Mouse (Mus musculus) 416B (cell line): ENCODE measurements around the gene Thoc5.

Experiments
- DNase-seq: peaks from one replicate; pipeline ENCODE4 v3.0.0; 2011; ENCODE audit warnings: low read depth

The Thoc5 gene

DNA sequence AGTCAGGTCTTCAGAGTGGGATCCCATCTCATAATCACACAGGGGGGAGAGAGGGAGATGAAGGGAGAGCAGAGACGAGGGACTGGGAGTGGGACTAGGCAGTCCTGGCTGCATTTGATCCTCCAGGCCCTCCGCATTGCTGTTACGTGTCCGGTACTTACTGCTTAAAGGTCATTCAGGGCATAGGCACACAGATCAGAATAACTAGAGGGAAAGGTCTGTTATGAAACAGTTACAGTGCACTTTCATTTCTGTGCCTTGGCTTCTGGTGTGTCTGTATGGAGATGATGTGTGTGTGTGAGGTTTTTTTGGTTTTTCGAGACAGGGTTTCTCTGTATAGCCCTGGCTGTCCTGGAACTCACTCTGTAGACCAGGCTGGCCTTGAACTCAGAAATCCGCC is 11.1 kb downstream of the Thoc5 start:
- no peak for DNase-seq

DNA sequence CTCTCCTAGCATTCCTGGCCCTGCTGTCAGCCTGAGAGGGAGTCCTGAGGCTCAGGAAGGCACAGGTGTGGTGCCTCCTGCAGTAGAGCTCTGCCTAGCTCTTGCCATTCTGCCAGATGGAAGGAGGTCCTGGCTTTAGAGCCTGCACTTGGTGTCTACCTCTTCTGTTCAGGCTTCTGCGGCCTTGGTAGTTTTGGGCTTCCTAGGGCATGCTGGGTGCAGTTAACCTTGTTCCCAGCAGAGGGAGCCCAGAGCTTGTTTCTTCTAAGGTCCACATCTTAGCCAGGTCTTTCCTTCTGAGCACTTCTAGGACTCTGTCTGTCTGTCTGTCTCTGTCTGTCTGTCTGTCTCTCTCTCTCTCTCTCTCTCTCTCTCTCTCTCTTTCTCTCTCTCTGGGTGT is 20.9 kb downstream of the Thoc5 start:
- DNase-seq: peak; percentile 79

DNA sequence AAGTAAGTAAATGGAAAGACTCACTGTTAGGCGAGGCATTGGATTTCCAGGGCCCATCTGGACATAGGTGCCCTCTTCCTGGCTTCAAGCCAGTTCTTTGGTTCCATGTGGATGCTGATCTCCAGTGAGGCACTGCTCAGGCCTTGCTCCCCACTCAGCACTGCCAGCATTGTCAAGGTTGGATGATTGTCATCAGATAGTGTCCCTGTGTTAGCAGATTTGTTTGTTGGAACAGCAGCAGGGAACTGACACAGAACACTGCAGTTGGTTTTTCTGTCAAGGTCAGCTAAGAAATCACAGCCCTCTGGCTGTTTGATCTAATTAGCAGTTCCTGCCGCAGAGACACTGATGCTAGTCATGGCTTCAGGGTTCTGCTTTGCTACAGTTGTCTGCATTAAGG is 26.2 kb downstream of the Thoc5 start:
- no peak for DNase-seq

DNA sequence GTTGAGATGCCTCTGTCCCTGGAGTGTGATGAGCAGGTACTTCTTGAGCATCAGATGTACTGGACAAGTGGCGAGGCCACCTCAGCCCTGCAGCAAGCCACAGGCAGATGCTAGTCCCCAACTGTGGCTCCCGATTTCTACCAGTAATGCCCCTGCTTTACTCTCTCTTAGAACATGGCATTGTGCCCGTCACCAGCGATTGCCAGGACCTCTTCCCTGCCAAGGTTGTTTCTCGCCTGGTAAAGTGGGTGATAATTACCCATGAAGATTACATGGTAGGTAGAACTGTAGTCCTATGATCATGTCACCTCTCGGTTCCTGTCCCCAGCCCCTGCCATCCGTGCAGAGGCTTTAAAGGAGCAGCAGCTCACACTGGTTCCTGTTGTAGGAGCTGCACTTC is 26.6 kb downstream of the Thoc5 start:
- no peak for DNase-seq

DNA sequence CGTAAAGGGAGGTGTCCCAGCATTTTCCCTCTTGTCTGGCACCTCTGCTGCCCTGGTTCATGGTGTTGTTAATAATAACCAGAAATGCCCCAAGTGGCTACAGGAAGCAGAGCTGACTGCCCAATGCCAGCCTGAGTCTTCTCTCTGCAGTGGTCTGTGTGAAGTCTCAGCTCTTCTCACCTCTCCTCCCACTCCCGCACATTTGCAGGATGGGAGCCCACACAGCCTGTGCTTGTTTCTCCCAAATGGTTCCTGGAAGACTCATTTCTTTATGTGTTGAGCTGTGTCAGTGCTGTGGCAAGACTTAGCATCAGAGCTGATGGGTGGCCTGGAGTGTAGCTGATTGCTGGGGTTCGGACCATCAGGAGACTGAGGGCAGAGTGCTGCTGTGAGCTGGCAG is 32.1 kb downstream of the Thoc5 start:
- no peak for DNase-seq

DNA sequence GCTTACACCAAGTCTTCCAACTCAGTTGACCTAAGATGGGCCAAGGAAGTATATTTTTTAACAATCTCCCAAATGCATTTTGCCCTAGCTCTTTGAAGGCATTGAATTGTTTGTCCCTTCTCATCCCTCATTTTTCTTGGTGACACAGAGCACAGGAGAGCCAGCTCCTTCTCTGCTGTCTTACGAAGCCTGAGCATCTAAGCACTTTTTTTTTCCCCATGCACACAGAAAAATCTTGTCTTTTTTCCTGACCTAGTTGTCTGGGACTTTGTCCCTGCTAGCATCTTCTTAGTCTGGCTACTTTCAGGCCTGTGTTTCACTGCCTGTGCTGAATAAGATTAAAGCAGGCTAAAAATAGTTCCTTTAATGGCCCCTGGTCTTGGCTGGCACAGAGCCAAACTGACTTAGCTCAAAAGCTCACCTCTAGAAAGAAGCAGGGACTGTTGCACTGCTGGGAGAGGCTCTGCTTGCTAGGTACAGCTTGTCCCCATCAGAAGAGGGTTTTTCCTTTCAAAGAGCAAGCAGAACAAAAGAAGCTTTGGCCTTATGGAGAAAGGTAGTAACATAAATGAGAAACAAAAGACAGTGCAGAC is 36.0 kb downstream of the Thoc5 start:
- peak; percentile 10 for DNase-seq

DNA sequence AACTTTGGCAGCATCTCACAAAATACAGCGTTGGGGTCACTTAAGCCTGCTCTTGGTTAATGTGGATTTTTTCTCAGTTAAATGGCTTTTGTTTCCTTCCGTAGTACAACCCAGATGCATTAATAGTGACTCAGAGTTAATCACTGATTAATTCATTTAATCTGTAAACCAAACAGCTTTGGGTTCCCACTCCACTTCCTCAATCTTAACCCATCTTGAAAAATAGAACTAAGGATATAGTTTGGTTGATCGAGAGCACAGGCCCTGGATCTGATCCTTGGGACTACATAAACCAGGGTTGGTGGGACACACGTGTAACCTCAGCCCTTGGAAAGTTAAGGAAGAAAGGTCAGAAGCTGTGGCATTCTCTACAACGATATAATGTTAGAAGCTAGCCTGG is 41.1 kb downstream of the Thoc5 start:
- DNase-seq: peak; percentile 24

DNA sequence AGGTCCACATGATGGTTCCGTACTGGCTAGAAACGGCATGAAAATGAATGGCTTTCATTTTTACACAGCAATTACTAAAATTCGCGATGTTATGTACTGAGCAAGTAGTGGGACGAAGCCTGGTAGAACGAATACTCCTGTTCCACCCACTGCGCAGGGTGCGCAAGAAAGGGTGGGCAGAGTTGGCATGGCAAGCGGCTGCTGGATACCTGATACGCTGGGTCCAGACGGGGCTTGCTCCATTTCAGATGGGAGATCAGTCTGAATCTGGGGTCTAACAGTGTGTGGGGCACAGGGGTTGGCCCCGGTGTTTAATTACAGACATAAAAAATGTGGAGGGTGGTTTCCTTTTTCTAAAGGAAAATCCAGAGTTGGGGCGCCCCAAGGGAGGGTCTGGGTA is 51.4 kb downstream of the Thoc5 start:
- no peak for DNase-seq

DNA sequence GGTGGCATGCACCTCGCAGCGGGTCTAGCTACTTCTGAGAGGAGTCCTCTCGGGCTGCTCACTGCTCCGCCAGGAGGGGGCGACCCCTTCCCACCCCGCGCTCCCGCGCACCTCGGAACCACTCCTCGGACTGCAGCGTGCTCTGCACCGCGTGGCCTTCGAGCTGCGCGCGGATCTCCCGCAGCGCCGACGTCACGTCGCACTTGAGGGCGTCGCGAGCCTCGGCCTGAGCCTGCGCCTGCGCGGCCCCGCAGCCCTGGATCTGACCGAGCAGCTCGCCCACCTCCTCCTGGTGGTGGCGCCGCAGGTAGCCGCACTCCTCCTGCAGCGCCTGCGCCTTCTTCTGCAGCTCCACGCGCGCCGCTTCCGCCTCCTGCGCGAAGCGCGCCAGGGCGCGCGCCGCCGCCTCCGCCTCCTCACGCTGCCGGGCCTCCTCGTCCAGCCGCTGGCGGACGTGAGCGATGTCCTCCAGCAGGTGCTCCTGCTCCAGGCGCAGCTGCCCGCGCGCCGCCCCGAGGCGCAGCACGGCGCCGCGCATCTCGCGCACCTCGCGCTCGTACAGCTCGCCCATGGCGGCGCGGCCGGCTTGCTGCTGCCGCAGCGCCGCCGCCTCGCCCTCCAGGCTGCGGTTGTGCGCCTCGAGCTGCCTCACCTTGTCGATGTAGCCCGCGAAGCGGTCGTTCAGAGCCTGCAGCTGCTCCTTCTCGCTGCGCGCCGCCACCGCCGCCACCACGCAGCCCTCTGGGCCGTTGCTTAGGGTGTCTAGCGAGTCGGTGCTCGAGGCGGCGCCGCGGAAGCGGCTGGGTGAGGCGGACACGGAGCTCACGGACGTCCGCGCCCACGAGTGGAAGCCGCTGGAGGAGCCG is 52.1 kb downstream of the Thoc5 start:
- no peak for DNase-seq

DNA sequence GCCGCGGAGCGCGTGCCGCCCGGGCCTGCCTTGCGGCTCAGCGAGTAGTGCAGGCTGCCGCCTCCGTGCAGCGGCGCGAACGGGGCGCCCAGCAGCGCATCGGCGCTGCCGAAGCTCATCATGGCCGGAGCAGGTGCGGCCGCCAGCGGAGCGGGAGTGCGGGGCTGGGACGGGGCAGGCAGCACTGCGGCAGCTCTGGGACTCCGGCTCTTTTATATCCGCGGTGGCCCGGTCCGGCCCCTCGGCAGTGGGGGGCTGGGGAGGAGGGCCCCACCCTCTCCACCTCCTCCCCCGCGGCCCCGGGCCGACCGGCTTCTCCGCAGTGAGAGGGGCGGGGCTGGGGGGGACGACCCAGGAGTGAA is 52.7 kb downstream of the Thoc5 start, which contains the start of gene Nefh:
Nefh (minus strand) TSS at position 252 of the 362 bp plus-strand sequence.
- DNase-seq: no peak

DNA sequence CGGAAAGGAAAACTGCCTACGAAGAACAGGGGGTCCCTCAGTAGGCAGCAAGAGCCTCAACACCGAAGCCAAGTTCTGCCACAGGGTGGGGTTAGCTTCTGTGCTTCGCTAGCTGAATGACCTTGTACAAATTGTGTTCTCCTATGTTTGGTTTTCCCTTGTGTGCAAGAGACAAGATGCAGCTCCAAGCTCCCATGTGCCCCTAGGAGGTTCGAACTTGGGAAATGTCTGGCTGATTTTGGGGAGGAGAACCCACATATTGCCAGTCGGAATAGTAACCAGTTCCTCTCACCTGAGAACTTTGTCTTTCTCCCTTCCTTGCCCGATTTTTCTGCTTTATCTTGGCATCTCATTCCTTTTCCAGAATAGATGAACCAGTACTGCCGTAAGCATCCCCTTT is 53.7 kb downstream of the Thoc5 start:
- no peak for DNase-seq

DNA sequence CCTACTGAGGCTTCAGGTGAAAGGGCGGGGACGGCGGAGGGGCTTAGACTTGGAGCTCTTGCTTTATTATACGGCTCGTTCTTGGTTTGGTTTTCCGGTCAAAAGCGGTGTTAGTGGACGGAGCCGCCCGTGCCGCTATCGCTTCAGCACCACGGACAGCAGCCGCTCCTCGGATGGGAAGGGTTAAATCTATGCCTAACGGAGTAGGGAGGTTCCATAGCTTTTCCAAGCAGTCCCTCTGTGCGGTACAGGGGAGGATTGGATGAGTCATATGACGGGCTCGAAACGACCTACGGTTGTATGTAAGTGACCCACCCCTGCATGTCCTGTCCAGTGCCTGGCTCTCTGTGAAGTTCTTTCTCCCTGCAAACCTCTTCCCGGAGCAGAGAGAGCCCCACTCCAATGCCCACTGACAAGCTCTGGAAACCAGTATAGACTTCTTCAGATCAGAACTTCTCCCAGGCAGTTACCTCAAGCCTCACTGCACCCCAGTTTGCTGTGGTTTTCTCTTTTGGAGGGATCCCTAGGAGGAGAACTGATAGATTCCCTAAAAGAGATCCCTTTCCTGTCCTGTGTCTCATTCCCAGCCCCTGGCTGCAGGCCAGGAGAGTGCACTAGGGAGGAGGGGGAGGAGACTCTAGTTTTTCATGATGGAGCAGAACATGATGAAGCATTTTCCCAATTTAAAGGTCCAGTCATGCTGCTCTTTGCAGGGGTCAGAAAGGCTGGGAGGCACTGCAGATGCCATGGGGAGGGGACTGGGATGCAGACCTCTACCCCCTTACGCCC is 54.3 kb downstream of the Thoc5 start:
- no peak for DNase-seq

DNA sequence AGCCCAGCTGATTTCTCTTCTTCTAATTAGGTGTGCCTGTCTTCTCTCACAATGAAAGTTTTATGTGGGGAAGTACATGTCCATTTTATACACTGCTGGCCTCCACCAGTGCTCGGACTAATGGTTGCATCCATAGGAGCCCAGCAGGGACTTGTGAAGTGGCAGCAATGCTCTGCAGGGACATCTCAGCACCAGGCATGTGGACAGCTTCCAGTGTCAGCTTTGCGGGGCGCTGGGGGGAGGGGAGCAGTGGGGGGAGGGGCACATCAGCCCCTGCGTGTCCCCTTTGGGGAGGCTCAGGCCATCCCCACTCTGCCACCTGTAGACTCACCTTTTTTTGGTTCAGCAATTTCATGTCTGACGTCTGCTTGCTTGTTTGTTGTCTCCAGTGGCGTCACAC is 58.3 kb downstream of the Thoc5 start:
- no peak for DNase-seq

DNA sequence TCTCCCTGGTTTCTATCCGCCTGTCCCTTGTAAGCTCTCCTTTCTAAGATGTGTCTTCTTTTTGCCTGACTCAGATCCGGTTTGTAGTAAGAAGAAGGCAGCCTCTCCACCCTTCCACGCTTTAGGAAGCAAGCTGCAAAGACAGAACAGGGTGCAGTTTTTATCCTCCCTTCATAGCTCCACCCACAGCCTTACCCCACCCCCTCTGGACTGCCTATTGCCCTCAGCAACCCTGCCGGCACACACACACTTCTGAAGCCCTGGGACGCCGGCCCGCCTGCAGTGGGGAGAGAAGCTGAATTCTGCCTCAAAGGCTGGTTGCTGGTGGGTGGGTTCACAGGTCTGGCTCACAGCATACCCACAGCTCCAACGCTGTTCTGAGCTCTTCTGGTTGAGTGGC is 58.8 kb downstream of the Thoc5 start:
- no peak for DNase-seq

DNA sequence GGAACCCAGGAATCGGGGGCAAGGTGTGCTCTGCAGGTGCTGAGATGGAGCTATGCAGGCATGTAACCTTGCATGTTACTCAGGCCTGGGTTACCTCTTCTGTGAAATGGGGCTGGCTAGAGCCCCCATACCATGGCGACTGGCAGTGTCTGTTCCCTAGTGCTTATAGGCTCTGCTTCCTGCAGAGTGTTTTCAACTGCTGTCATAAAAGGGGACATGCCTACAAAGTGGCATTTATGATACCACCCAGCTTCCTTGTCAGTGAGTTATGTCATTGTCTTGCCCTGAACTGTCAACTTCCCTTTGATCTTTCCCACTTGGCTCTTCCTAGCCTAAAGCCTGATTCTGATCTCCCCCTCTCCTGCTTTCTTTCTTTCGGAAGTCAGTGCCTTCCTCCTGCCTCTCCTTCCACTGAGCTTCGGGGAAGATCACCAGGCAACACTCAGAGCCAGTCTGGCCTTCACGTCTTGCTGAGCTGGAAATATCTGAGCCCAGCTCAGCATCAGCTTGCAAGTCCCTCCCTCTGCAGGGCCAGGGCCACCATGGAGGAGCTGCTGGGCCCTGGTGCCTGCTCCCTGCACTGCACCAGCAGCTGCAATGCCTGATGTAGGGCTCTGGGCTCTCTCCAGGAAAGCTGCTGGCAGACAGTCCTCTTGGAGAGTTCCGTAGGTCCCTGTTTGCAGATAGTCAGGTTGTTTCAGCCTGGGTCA is 68.1 kb downstream of the Thoc5 start:
- DNase-seq: no peak

DNA sequence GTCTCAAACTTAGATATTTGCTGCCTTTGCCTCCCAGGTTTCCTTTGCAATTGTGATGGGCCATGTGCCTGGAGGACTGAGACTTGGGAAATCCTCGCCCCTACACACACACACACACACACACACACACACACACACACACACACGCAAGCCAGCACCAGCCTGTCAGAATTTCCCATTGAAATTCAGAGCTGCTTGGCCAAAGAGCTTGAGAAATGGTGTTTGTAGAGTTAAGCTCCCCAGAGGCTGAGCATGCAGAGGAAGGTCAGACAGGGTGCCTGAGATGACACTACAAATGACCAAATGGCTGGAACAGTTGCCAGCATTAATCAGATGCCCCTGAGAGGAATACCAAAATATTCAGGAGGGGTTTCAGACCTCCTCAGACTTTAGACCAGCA is 71.2 kb downstream of the Thoc5 start:
- DNase-seq: no peak

DNA sequence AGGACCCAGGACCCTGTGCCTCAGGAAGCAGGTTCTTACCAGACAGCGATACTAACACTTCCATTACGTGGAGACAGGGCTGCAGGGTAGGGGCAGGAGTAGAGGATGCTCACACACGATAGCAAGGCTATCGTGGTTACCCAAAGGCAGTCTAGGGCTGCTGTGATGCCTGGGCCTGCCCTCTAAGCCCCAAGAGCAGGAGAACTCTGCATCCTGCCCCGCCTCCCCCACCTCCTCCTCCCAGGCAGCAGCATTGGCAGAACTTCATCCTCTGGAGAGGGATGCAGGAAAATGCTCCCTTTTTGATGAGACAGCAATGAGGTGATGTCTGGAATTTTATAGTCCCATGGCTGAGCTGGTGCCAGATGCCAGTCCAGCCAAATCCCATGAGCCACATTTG is 71.8 kb downstream of the Thoc5 start:
- peak; percentile 45 for DNase-seq

DNA sequence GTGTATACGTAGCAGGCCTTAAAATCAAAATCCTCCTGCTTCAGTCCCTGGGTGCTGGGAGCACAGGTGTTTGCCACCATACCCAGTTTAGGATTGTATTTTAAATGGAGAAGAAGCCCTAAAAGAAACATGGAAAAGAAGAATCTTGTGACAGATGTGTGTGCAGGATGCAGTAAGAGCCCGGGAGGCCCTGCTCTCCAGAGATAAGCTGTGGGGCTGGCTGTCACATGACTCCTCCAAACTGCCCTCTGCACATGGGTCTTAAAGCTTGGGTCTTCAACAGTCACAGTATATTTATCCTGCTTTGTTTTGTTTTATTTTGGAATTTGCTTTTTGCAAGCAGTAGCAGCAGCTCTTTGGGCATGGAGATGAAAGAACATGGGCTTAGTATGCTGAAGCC is 72.4 kb downstream of the Thoc5 start:
- DNase-seq: peak; percentile 76

DNA sequence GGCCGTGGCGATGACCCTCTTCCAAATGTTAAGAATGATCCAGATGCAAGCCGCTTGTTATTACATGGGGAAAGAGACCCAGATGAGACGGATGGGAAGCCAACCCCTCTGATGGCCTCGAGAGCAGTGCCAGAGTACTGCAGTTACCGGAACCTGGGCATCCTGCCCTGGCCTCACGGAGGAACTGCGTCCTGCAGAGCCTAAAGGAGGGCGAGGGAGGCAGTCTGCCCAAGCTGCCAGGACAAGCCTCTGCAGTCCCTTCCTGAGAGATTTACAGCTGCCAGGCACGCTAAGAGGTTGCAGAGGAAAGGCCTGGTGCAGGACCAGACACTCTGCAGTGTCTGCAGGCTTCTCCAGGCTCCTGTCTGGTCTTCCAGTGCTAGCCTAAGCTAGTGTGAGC is 73.3 kb downstream of the Thoc5 start:
- DNase-seq: peak; percentile 32

DNA sequence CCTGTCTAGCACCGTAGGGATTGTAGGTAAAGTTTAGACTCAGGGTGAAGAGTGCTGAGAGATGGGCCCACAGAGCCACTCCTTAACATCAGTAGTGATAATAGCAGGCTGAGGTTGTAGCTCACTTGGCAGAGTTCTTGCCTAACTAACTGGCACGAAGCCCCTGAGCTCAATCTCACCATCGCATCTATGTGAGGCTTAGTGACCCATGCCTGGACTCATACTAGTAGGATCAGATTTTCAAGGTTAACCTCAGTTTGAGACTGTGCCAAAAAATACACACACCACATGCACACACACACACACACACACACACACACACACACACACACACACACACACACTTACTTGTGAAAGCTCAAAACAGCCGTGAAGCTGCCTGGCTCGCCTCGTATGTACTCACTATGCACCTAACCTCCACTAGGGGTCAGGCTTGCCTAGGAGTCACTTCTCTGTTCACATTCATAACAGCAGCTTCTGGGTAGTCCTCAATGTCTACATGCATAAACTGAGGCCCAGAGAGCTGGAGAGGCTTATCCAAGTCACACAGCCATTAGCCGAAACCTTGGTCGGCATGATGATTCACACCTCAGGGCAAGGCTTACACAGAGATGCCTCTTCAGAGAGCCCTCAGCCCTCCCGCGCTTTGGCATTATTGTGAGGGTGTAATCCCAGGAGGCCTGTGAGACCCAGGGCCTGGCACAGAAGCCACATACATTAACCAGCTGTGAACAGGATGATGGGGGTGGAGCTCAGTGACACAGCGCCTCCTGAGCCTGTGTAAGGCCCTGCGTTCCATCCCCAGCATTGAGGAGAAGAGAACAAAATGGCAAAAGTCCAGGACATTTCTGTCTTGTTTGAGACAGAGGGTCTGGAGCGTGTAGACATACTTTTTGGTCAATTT is 78.1 kb downstream of the Thoc5 start:
- peak; percentile 93 for DNase-seq

DNA sequence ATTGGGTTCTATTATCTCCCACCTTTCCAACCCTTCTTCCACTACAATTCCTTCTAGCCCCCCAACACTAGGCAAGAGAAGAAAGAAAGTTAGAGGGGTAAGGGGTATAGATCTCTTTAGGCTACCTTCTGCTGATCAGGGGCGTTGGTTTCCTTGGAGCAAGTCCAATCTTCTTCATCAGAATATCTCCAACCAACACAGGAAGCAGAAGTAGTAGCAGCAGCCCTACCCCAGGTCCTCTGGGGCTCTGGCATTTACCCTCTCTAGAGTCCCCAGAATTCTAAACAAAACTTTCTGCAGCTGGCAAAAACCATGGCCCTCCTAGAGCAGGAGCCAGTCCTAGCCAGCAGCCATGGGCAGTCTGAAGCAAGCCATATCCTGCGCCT is 78.7 kb downstream of the Thoc5 start:
- DNase-seq: peak; percentile 42
